Mouse (Mus musculus) liver, adult 2 months (tissue): ENCODE results near the gene Rrnad1. TPM values are rescaled to one million over a fixed set of nuclear protein-coding genes. Genes with fewer than 3 reads are reported as not detected.

Source experiments
- DNase-seq: peaks from one replicate; pipeline ENCODE4 v3.0.0-alpha.2; 2011; ENCODE audit warnings: low read depth, low spot score; ENCODE audit errors: extremely low read depth
- H3K27ac ChIP-seq: fragments of 200-500 bp; replicated peaks from 2 replicates; pipeline ENCODE4 v1.5.1; 2012; ENCODE audit warnings: low read depth, mild to moderate bottlenecking, control low read depth, inconsistent platforms, low read length; ENCODE audit not compliant: insufficient read depth
- H3K27me3 ChIP-seq: fragments of 200-500 bp; 2 replicates; pipeline ENCODE4 v1.6.1; 2012; ENCODE audit warnings: mild to moderate bottlenecking, moderate library complexity, low read length, inconsistent platforms; ENCODE audit not compliant: control insufficient read depth, insufficient read depth
- H3K36me3 ChIP-seq: fragments of 200-500 bp; 2 replicates; pipeline ENCODE4 v1.6.1; 2012; ENCODE audit warnings: low read length, inconsistent platforms; ENCODE audit not compliant: control insufficient read depth, insufficient read depth
- H3K4me1 ChIP-seq: fragments of 200-500 bp; 2 replicates; pipeline ENCODE4 v1.6.1; 2011; ENCODE audit warnings: low read length; ENCODE audit not compliant: control insufficient read depth, insufficient read depth
- H3K4me3 ChIP-seq: fragments of 200-500 bp; 2 replicates; pipeline ENCODE4 v1.5.1; 2011; ENCODE audit warnings: low read depth, mild to moderate bottlenecking, control low read depth, low read length, moderate library complexity; ENCODE audit not compliant: insufficient read depth
- H3K79me2 ChIP-seq: fragments of 200-500 bp; 2 replicates; pipeline ENCODE4 v1.6.1; 2012; ENCODE audit warnings: inconsistent platforms, mild to moderate bottlenecking, low read length, moderate library complexity; ENCODE audit not compliant: control insufficient read depth, insufficient read depth
- H3K9ac ChIP-seq: fragments of 200-500 bp; 2 replicates; pipeline ENCODE4 v1.6.1; 2012; ENCODE audit warnings: low read depth, mild to moderate bottlenecking, control low read depth, inconsistent platforms, low read length
- CTCF ChIP-seq: fragments of 200-500 bp; IDR thresholded peaks from 2 replicates; pipeline ENCODE4 v1.5.1; 2011; ENCODE audit warnings: low read depth, low read length, control low read depth
- POLR2A ChIP-seq: fragments of 200-500 bp; IDR thresholded peaks from 2 replicates; pipeline ENCODE4 v1.6.1; 2011; ENCODE audit warnings: low read length, control low read depth; ENCODE audit not compliant: insufficient read depth; ENCODE audit errors: extremely low read depth
- WGBS: fragments of 180-500 bp; shearing (Covaris S2); methylation state at CpG from one replicate; pipeline ENCODE4 v1.1.7; 2018; 5-methylcytosine and 5-hydroxymethylcytosine counted together
- polyA plus RNA-seq: library from polyadenylated mRNA; depleted of rRNA; stranded (reverse); fragments of >200 nt; gene quantifications from 2 replicates; pipeline ENCODE4 v1.2.3, GENCODE M21; 2012
- total RNA-seq: library from RNA; depleted of rRNA; stranded (reverse); fragments of >200 nt; gene quantifications from 2 replicates; pipeline ENCODE4 v1.2.3, GENCODE M21; 2014

Gene Rrnad1
- total and polyA plus RNA-seq, 2 experiments, result 6.2 to 18.4 TPM

DNA sequence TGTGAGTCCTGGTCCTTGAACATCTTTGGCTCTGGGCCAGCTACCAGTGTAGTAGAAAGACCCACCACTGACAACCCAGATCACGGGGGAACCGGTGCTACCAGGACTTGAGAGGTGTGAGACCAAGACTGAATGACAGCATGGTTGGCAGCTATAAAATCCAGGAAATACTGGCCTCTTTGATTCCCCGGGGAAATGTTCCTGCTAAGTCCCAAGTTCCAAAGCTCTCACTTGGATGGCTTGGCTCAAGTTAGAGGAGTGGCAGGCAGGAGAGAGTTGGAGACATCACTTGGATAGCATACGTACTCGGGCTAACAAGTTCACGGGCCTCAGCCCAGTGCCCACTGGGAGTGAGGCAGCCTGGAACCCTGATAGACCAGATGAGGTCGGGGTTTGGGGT is 13.1 kb upstream of the Rrnad1 start:
- WGBS, result 81% methylated on average over 7 of the region's 7 CpGs
- no peak for TF ChIP-seq POLR2A
- no peak for TF ChIP-seq CTCF
- H3K79me2 ChIP-seq, result no peaks in the 10 kb centered on the region
- no peak overlapping the region for H3K27ac ChIP-seq
- H3K27me3 ChIP-seq, result peaks cover 7% of the 10 kb centered on the region; the same call in 1 of the 2 replicates
- H3K9ac ChIP-seq, result no peak overlapping the region
- H3K36me3 ChIP-seq, result peaks cover 32% of the 10 kb centered on the region
- peaks cover 6% of the 10 kb centered on the region for H3K4me1 ChIP-seq
- H3K4me3 ChIP-seq, result no peak overlapping the region
- DNase-seq, result no peak

DNA sequence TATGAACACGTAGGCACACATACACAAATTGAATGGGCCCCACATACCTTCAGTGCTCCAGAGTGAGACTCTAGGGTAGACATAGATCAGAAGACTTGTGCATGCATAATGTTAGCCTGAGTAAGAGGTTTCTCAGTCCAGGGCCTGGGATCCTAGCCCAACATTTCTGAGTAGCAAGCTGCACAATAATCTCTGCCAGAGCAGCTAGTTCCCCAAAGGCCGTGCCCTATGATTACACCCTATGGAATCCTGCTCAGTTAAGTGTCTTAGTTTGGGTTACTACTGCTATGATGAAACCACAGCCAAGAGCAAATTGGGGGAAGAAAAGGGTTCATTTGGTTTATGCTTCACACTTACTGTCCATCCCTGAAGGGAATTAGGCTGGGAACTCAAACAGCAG is 12.0 kb upstream of the Rrnad1 start:
- no peak overlapping the region for H3K4me3 ChIP-seq
- peaks cover 42% of the 10 kb centered on the region for H3K36me3 ChIP-seq
- no peak overlapping the region for H3K9ac ChIP-seq
- 88% methylated on average over 2 of the region's 2 CpGs for WGBS
- no peak for DNase-seq
- no peak overlapping the region for H3K27ac ChIP-seq
- H3K4me1 ChIP-seq, result peaks cover 4% of the 10 kb centered on the region; the same call in 1 of the 2 replicates
- TF ChIP-seq CTCF (no peak), POLR2A (no peak)
- H3K79me2 ChIP-seq, result no peaks in the 10 kb centered on the region
- H3K27me3 ChIP-seq, result no peaks in the 10 kb centered on the region

- Histone ChIP-seq H3K27ac (no peak overlapping the region), H3K4me1 (peaks cover 2% of the 10 kb centered on the region; the same call in 1 of the 2 replicates), H3K36me3 (peaks cover 46% of the 10 kb centered on the region), H3K4me3 (no peak overlapping the region), H3K9ac (no peak overlapping the region), H3K79me2 (peaks cover 7% of the 10 kb centered on the region), H3K27me3 (no peaks in the 10 kb centered on the region)
- TF ChIP-seq POLR2A, result no peak
- no peak for TF ChIP-seq CTCF
- 80% methylated on average over 5 of the region's 5 CpGs for WGBS
- no peak for DNase-seq
Observed at GRCm38 (mm10) chr3:87940611-87941010, 10.1 kb upstream of the Rrnad1 start.

- H3K27ac ChIP-seq, result no peak overlapping the region; the same call in 1 of the 2 replicates
- no peak overlapping the region for H3K4me3 ChIP-seq
- H3K36me3 ChIP-seq, result peaks cover 36% of the 10 kb centered on the region
- TF ChIP-seq POLR2A (no peak), CTCF (peak; percentile 84)
- peak; percentile 64 for DNase-seq
- H3K27me3 ChIP-seq, result no peaks in the 10 kb centered on the region
- WGBS, result 94% methylated on average over 2 of the region's 2 CpGs
- H3K79me2 ChIP-seq, result peaks cover 21% of the 10 kb centered on the region
- peaks cover 25% of the 10 kb centered on the region for H3K4me1 ChIP-seq
- H3K9ac ChIP-seq, result no peak overlapping the region
Observed at GRCm38 (mm10) chr3:87935776-87936175, 5.3 kb upstream of the Rrnad1 start.

- peaks cover 33% of the 10 kb centered on the region for H3K36me3 ChIP-seq
- no peak overlapping the region for H3K4me3 ChIP-seq
- H3K27me3 ChIP-seq, result no peaks in the 10 kb centered on the region
- DNase-seq, result peak; percentile 42
- H3K79me2 ChIP-seq, result peaks cover 26% of the 10 kb centered on the region
- peaks cover 25% of the 10 kb centered on the region for H3K4me1 ChIP-seq
- 24% methylated on average over 4 of the region's 4 CpGs for WGBS
- H3K27ac ChIP-seq, result peak overlapping the region; percentile 11
- TF ChIP-seq POLR2A (no peak), CTCF (no peak)
- no peak overlapping the region for H3K9ac ChIP-seq
Observed at GRCm38 (mm10) chr3:87935201-87935600, 4.7 kb upstream of the Rrnad1 start.

DNA sequence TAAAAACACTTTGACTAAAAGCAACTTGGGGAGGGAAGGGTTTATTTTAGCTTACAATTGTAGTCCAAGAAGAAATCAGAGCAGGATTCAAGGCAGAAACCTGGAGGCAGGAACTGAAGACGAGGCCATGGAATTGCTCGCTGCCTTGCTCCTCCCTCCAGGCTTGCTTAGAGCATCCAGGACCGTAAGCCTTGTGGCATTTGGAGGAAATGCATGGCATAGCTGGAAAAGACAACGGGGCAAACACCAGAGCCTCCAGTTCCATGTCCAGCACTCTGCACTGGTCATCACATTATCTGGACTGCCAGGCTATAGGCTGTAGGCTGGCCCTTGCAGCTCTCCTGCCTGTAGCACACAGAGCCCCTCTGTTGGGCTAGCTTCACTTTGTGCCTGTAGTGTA is 4.0 kb upstream of the Rrnad1 start:
- peak overlapping the region; percentile 90 for H3K27ac ChIP-seq
- WGBS, result 42% methylated on average over 4 of the region's 4 CpGs
- peaks cover 25% of the 10 kb centered on the region for H3K4me1 ChIP-seq
- DNase-seq, result no peak
- peaks cover 26% of the 10 kb centered on the region for H3K79me2 ChIP-seq
- no peaks in the 10 kb centered on the region for H3K27me3 ChIP-seq
- peaks cover 26% of the 10 kb centered on the region for H3K36me3 ChIP-seq
- TF ChIP-seq POLR2A (no peak), CTCF (peak; percentile 12; the same call in 1 of the 2 replicates)
- H3K9ac ChIP-seq, result no peak overlapping the region
- H3K4me3 ChIP-seq, result no peak overlapping the region
